In the genomic region with DNA sequence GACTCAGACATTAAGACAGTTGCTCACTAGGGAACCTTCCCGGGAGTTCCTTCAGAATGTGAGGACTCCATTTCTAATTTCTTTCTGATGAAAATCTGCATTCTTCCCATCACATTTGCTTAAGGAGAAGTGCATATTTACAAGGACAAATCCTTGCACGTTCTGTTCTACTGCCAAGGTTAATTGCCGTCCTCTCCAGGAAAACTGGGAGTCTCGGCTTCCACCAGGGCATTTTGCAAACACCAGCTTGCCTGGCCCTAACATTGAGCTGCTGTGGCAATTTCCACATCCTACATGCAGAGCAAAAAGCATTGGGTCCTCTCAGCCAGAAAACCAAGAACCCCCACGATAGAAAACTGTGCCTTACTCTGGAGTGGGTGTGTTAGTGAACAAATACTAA, we compare ENCODE assay signal across 17 mouse cellular contexts.
"Had no signal": no experiment of that assay in that cellular context is flagged by ENCODE, and none has a peak within 500 bp of the region (broad histone marks: within the 10 kb centered on the region; RNA-seq: fewer than 3 reads in every experiment).

No protein-coding gene starts in this region.

- H3K4me3 ChIP-seq: liver, embryonic 15.5 days; lung, embryonic 15.5 days; megakaryocyte, embryonic 14.5 days; midbrain, embryonic 13.5 days; midbrain, embryonic 15.5 days; neural tube, embryonic 12.5 days; stomach, embryonic 15.5 days had no signal

- H3K27ac ChIP-seq: liver, embryonic 15.5 days; lung, embryonic 15.5 days; macrophage; midbrain, embryonic 13.5 days; midbrain, embryonic 15.5 days; neural tube, embryonic 12.5 days; stomach, embryonic 15.5 days; stomach, postnatal 0 days had no signal

- DNase-seq: liver, postnatal 0 days; lung, adult 2 months; lung, postnatal 14 days; lung, postnatal 36 days; right cerebral cortex, postnatal 14 days; thymus, adult 18-20 months; thymus, postnatal 14 days; thymus, postnatal 36 days had no signal

- H3K27me3 ChIP-seq: liver, embryonic 15.5 days; lung, embryonic 15.5 days; midbrain, embryonic 13.5 days; midbrain, embryonic 15.5 days; neural tube, embryonic 12.5 days; stomach, embryonic 15.5 days had no signal

- H3K4me1 ChIP-seq: liver, embryonic 15.5 days; lung, embryonic 15.5 days; neural tube, embryonic 12.5 days; stomach, embryonic 15.5 days had no signal

- H3K36me3 ChIP-seq: liver, embryonic 15.5 days; lung, embryonic 15.5 days; midbrain, embryonic 13.5 days; midbrain, embryonic 15.5 days; neural tube, embryonic 12.5 days; stomach, embryonic 15.5 days had no signal
